Mouse (Mus musculus) bone marrow, adult 2 months (tissue): ENCODE data around the gene Fbxw8.

Experiments
- CTCF ChIP-seq: fragments of 200-500 bp; IDR thresholded peaks from 2 replicates; pipeline ENCODE4 v1.5.1; 2011; ENCODE audit warnings: low read length, control low read depth; ENCODE audit not compliant: control insufficient read depth, insufficient read depth
- POLR2A ChIP-seq: fragments of 200-500 bp; IDR thresholded peaks from 2 replicates; pipeline ENCODE4 v1.6.1; 2011; ENCODE audit warnings: low read depth, mild to moderate bottlenecking, control low read depth, low read length, borderline replicate concordance; ENCODE audit not compliant: control insufficient read depth

DNA sequence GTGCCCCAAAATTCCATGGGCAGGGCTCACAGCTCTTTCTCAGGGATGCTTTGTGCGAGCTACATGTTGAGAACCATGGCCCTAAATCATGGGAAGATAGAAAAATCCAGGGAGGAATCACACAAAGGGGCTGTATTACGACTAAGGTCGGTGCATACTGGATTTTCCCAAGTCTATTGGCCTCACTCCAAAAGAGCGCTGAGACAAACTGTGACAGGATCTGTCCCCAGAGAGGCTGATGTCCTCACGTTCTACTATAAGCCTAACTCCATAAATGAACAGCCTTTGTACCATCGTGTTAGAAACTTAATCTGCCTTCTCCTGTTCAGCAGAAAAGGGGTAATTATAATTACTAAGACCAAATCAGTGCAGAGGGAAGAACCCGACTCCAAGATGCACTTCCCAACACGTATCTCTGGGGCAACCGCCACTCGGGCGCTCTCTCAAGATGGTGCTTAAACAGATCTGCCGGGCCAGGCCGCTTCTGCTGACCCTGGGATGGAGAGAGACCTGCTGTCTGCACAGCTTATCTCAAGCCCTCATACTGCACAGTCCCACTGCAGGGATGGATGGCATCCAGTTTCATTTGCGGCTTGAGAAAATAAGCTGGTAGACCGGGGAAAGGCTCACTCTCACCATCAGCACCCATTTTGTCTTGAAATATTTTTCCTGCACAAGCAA lies 9.1 kb downstream of the Fbxw8 start:
- TF ChIP-seq POLR2A (no peak), CTCF (no peak)
